Mouse (Mus musculus) bone marrow macrophage, adult 2 months (primary cell): ENCODE measurements around the gene Tenm4.

Experiments used
- CTCF ChIP-seq: IDR thresholded peaks from 2 replicates; pipeline ENCODE4 v1.5.1; 2012; ENCODE audit warnings: low read depth, mild to moderate bottlenecking, low read length, moderate library complexity
- POLR2A ChIP-seq: IDR thresholded peaks from 2 replicates; pipeline ENCODE4 v1.6.1; 2012; ENCODE audit warnings: mild to moderate bottlenecking, low read depth, low read length, borderline replicate concordance

DNA sequence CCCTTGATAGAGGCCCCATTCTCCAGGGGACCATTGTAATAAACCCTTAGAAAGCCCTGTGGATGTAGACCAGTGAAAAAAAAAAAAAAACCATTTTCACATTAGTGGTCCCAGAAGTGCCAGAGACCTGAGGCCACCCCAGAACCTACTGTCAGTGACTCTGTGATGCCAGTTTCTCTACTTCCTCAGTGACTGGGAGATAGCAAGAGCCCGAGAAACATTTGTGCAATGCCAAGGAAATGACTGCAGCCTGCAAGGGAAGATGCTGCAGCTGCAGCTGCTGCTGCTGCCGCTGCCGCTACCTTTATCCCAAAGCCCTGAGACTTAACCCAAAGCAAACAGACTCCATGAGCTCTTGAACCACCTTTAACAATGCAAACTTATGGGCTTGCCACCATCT is 631.2 kb downstream of the Tenm4 start:
- TF ChIP-seq CTCF (no peak), POLR2A (no peak)
